In genomic region chr11:24076127-24076650, GRCm38 (mm10) we compare ENCODE assay signal across 8 mouse cellular contexts. TPM values are rescaled to one million over a fixed set of nuclear protein-coding genes. Genes with fewer than 3 reads are reported as not detected.
A peak's percentile ranks its signal among the peaks of the same experiment; 100 is the strongest.
DNase-seq lines count a peak whose midpoint lies in the region; ATAC-seq and TF ChIP-seq lines count a peak whose summit lies in the region.

No protein-coding gene starts in this region.

- ATAC-seq in embryonic facial prominence, embryonic 13.5 days (ENCODE audit: insufficient number of reproducible peaks, insufficient read depth, low FRiP score, low TSS enrichment, low read depth): no peak; the same call in 1 of the 2 replicates
- ATAC-seq in heart, embryonic 13.5 days (ENCODE audit: extremely low read depth, insufficient number of reproducible peaks, low FRiP score, low TSS enrichment): no peak
- ATAC-seq in liver, embryonic 16.5 days (ENCODE audit: low read depth): peak; percentile 36
- ATAC-seq in neural tube, embryonic 11.5 days (ENCODE audit: insufficient read depth, low FRiP score, low TSS enrichment): peak; percentile 7; the same call in 1 of the 2 replicates
- peak; percentile 38 for ATAC-seq in stomach, postnatal 0 days (ENCODE audit: low FRiP score, low TSS enrichment)

- no peak for TF ChIP-seq EP300 in stomach, postnatal 0 days (optimal IDR thresholded peaks at IDR 0.05)

- peak; percentile 59 for TF ChIP-seq CTCF in stomach, postnatal 0 days (IDR thresholded peaks at IDR 0.05; ENCODE audit: low read depth)

- WGBS in embryonic facial prominence, embryonic 13.5 days: under 1% methylated on average over 32 of the region's 32 CpGs
- under 1% methylated on average over 32 of the region's 32 CpGs for WGBS in heart, embryonic 13.5 days
- WGBS in liver, embryonic 16.5 days (ENCODE audit: insufficient replicate concordance): 0% methylated on average over 32 of the region's 32 CpGs
- under 1% methylated on average over 32 of the region's 32 CpGs for WGBS in neural tube, embryonic 11.5 days
- 1% methylated on average over 29 of the region's 32 CpGs for WGBS in stomach, postnatal 0 days

- peak overlapping the region; percentile 94 for H3K4me2 ChIP-seq in embryonic facial prominence, embryonic 13.5 days
- peak overlapping the region; percentile 92 for H3K4me2 ChIP-seq in heart, embryonic 13.5 days
- peak overlapping the region; percentile 99 for H3K4me2 ChIP-seq in liver, embryonic 16.5 days (ENCODE audit: low read depth, low read length)
- peak overlapping the region; percentile 99 for H3K4me2 ChIP-seq in neural tube, embryonic 11.5 days (ENCODE audit: low read depth)
- peak overlapping the region; percentile 100 for H3K4me2 ChIP-seq in stomach, postnatal 0 days (replicated peaks; ENCODE audit: low read depth)

- H3K27ac ChIP-seq in embryonic facial prominence, embryonic 13.5 days: peak overlapping the region; percentile 99
- H3K27ac ChIP-seq in heart, embryonic 13.5 days (replicated peaks): peak overlapping the region; percentile 94
- H3K27ac ChIP-seq in liver, embryonic 16.5 days (ENCODE audit: low read length): peak overlapping the region; percentile 55
- H3K27ac ChIP-seq in neural tube, embryonic 11.5 days (ENCODE audit: low read depth, low read length): peak overlapping the region; percentile 94
- peak overlapping the region; percentile 92 for H3K27ac ChIP-seq in stomach, postnatal 0 days (replicated peaks)

- H3K4me3 ChIP-seq in embryonic facial prominence, embryonic 13.5 days: peak overlapping the region; percentile 85
- peak overlapping the region; percentile 68 for H3K4me3 ChIP-seq in heart, embryonic 13.5 days
- H3K4me3 ChIP-seq in liver, embryonic 16.5 days (ENCODE audit: low read depth, low read length): peak overlapping the region; percentile 75
- peak overlapping the region; percentile 93 for H3K4me3 ChIP-seq in neural tube, embryonic 11.5 days (ENCODE audit: low read depth, low read length)
- peak overlapping the region; percentile 69 for H3K4me3 ChIP-seq in stomach, postnatal 0 days (ENCODE audit: low read depth, low read length)

- DNase-seq in kidney, adult 18-20 months: peak; percentile 45
- DNase-seq in kidney, adult 11 months: no peak
- DNase-seq in kidney, postnatal 25 days: peak; percentile 39 to 59
- peak; percentile 83 for DNase-seq in neural tube, embryonic 11.5 days (ENCODE audit: low spot score)
- peak; percentile 83 for DNase-seq in stomach, postnatal 0 days (ENCODE audit: low spot score)

- H3K9me3 ChIP-seq in embryonic facial prominence, embryonic 13.5 days: no peaks in the 10 kb centered on the region
- H3K9me3 ChIP-seq in heart, embryonic 13.5 days: no peaks in the 10 kb centered on the region
- H3K9me3 ChIP-seq in liver, embryonic 16.5 days (replicated peaks; ENCODE audit: control insufficient read depth, low read length): no peaks in the 10 kb centered on the region
- no peaks in the 10 kb centered on the region for H3K9me3 ChIP-seq in neural tube, embryonic 11.5 days (ENCODE audit: control insufficient read depth, low read length)
- H3K9me3 ChIP-seq in stomach, postnatal 0 days (ENCODE audit: control insufficient read depth, low read length): no peaks in the 10 kb centered on the region

- H3K4me1 ChIP-seq in embryonic facial prominence, embryonic 13.5 days: peaks cover 11% of the 10 kb centered on the region; the same call in 1 of the 2 replicates
- H3K4me1 ChIP-seq in heart, embryonic 13.5 days: peaks cover 25% of the 10 kb centered on the region
- H3K4me1 ChIP-seq in liver, embryonic 16.5 days (ENCODE audit: control insufficient read depth, low read depth, low read length): peaks cover 23% of the 10 kb centered on the region
- peaks cover 14% of the 10 kb centered on the region for H3K4me1 ChIP-seq in neural tube, embryonic 11.5 days (ENCODE audit: control insufficient read depth, insufficient read depth, low read length)
- no peaks in the 10 kb centered on the region for H3K4me1 ChIP-seq in stomach, postnatal 0 days (replicated peaks; ENCODE audit: control insufficient read depth, insufficient read depth)

- H3K9ac ChIP-seq in embryonic facial prominence, embryonic 13.5 days: peak overlapping the region; percentile 99
- peak overlapping the region; percentile 92 for H3K9ac ChIP-seq in heart, embryonic 13.5 days
- peak overlapping the region; percentile 68 for H3K9ac ChIP-seq in liver, embryonic 16.5 days (ENCODE audit: low read depth, low read length)
- peak overlapping the region; percentile 97 for H3K9ac ChIP-seq in neural tube, embryonic 11.5 days (ENCODE audit: low read length)
- H3K9ac ChIP-seq in stomach, postnatal 0 days (ENCODE audit: low read length): peak overlapping the region; percentile 76

- 0 out of 2 replicates have a peak, but pooled peaks cover 2% of the 10 kb centered on the region for H3K27me3 ChIP-seq in embryonic facial prominence, embryonic 13.5 days
- peaks cover 36% of the 10 kb centered on the region for H3K27me3 ChIP-seq in heart, embryonic 13.5 days (replicated peaks)
- H3K27me3 ChIP-seq in liver, embryonic 16.5 days (ENCODE audit: control insufficient read depth, insufficient read depth, low read depth, low read length): peaks cover 22% of the 10 kb centered on the region
- H3K27me3 ChIP-seq in neural tube, embryonic 11.5 days (ENCODE audit: control insufficient read depth, insufficient read depth, low read length): no peaks in the 10 kb centered on the region
- H3K27me3 ChIP-seq in stomach, postnatal 0 days (ENCODE audit: control insufficient read depth, insufficient read depth, low read length): no peaks in the 10 kb centered on the region

- no peaks in the 10 kb centered on the region for H3K36me3 ChIP-seq in embryonic facial prominence, embryonic 13.5 days
- no peaks in the 10 kb centered on the region for H3K36me3 ChIP-seq in heart, embryonic 13.5 days
- no peaks in the 10 kb centered on the region for H3K36me3 ChIP-seq in liver, embryonic 16.5 days (ENCODE audit: control insufficient read depth, insufficient read depth)
- no peaks in the 10 kb centered on the region for H3K36me3 ChIP-seq in neural tube, embryonic 11.5 days (ENCODE audit: control insufficient read depth, insufficient read depth, low read length)
- H3K36me3 ChIP-seq in stomach, postnatal 0 days (ENCODE audit: control insufficient read depth, insufficient read depth, low read length): no peaks in the 10 kb centered on the region

RNA-seq across cellular contexts. Expression of gene A830031A19Rik, which starts 1.3 kb away (rescaled TPM):
- not detected in 2 replicates for polyA plus RNA-seq in embryonic facial prominence, embryonic 13.5 days (2015; fragmentation: Nextera tagmentation; extraction: Ambion mirVana)
- polyA plus RNA-seq in heart, embryonic 13.5 days (2015; fragmentation: Nextera tagmentation; extraction: Ambion mirVana): not detected in 2 replicates
- not detected in 2 replicates for polyA plus RNA-seq in liver, embryonic 16.5 days (2015; fragmentation: Nextera tagmentation; extraction: Ambion mirVana)
- not detected in 2 replicates for polyA plus RNA-seq in neural tube, embryonic 11.5 days (2014; fragmentation: Nextera tagmentation; extraction: Ambion mirVana)
- 0.27 TPM in 1 of 2 replicates, not detected in the other for polyA plus RNA-seq in stomach, postnatal 0 days (2015; fragmentation: Nextera tagmentation; extraction: Ambion mirVana)

RNA-seq across cellular contexts. Expression of gene Bcl11a, which starts 1.7 kb away (rescaled TPM):
- 70.0 and 79.1 TPM in 2 replicates for polyA plus RNA-seq in embryonic facial prominence, embryonic 13.5 days (2015; fragmentation: Nextera tagmentation; extraction: Ambion mirVana)
- 15.3 and 15.9 TPM in 2 replicates for polyA plus RNA-seq in heart, embryonic 13.5 days (2015; fragmentation: Nextera tagmentation; extraction: Ambion mirVana)
- 17.7 and 20.9 TPM in 2 replicates for polyA plus RNA-seq in liver, embryonic 16.5 days (2015; fragmentation: Nextera tagmentation; extraction: Ambion mirVana)
- polyA plus RNA-seq in neural tube, embryonic 11.5 days (2014; fragmentation: Nextera tagmentation; extraction: Ambion mirVana): 72.2 and 72.7 TPM in 2 replicates
- 10.5 and 11.7 TPM in 2 replicates for polyA plus RNA-seq in stomach, postnatal 0 days (2015; fragmentation: Nextera tagmentation; extraction: Ambion mirVana)

Comparison
In these comparisons a context has a peak if more than half of its experiments do, and no peak if none do; other contexts are left out.
1. ATAC-seq: peak in liver, embryonic 16.5 days (single experiment), neural tube, embryonic 11.5 days (single experiment) and stomach, postnatal 0 days (single experiment); none in embryonic facial prominence, embryonic 13.5 days (single experiment) and heart, embryonic 13.5 days (single experiment).
2. Peak in every context shown above with its lines, with median percentiles within 50 percentile points of each other: H3K27ac ChIP-seq, H3K4me2 ChIP-seq, H3K4me3 ChIP-seq and H3K9ac ChIP-seq.